Mouse (Mus musculus): ENCODE measurements around the gene Elmod3. TPM values are rescaled to one million over a fixed set of nuclear protein-coding genes. Genes with fewer than 3 reads are reported as not detected.

Gene Elmod3
- polyA plus RNA-seq, 2 experiments, result 2.9 to 4.9 TPM

DNA sequence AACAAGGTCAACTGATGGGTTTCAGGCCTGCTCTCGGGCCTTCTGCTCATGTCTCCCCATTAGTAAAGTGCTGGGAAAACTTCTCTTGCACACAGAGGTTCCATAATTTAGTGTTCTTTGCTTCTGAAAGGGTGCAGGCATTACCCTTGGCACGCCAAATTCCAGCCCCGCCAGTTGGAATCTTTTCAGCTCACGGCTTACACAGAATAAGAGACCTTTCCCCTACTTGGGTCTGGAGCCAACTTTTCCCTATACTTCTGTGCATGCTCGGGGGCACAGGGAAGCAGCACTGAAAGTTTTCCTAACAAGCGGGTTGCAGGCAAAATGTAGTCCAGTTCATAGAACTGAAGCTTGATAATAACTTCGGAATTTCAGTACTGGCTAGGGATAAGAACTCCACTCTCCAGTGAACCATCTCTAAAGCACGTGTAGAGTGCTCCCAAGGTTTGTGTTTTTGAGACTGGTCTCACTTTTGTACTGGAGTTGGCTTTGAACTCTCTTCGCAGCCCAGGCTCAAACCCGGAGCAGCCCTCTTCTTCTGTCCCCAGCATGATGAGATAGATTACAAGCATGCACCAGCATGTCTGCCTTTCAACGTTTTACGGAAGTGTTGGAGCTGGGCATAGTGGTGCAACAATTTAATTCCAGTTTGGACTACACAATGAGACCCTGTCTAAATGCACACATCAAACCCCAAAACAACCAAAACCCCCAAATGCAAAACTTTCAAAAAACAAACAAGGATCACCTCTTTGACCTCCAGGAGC lies 761 bp upstream of the Elmod3 start:
- H3K27me3 ChIP-seq (ENCODE audit: control insufficient read depth, insufficient read depth, low read length), result no peaks in the 10 kb centered on the region
- H3K27ac ChIP-seq, result no peak overlapping the region
- TF ChIP-seq EP300 (IDR thresholded peaks at IDR 0.05; ENCODE audit: low read depth), result no peak
- no peak for TF ChIP-seq CTCF (IDR thresholded peaks at IDR 0.05; ENCODE audit: low read depth)
- no peak for DNase-seq (ENCODE audit: low read depth in 3 of 3, low spot score in 3 of 3)
- peak overlapping the region; percentile 71 for H3K9ac ChIP-seq (replicated peaks)
- no peaks in the 10 kb centered on the region for H3K36me3 ChIP-seq (replicated peaks; ENCODE audit: control insufficient read depth, insufficient read depth, low read depth)
- WGBS (ENCODE audit: insufficient replicate concordance), result 25% methylated on average over 12 of the region's 12 CpGs
- peak overlapping the region; percentile 77 for H3K4me2 ChIP-seq (ENCODE audit: low read depth)
- peaks cover 2 to 11% of the 10 kb centered on the region in 2 experiments; a peak in 3 of 4 replicates for H3K4me1 ChIP-seq (replicated peaks; ENCODE audit: control insufficient read depth in 2 of 2, insufficient read depth in 2 of 2, low read length in 1 of 2)
- no peaks in the 10 kb centered on the region for H3K9me3 ChIP-seq (ENCODE audit: control insufficient read depth, low read length)
- ATAC-seq (ENCODE audit: insufficient read depth), result peak; percentile 26; the same call in 1 of the 2 replicates
- H3K4me3 ChIP-seq (ENCODE audit: insufficient read depth in 1 of 2, low read depth in 2 of 2, low read length in 2 of 2), result peak overlapping the region; percentile 69 to 80

DNA sequence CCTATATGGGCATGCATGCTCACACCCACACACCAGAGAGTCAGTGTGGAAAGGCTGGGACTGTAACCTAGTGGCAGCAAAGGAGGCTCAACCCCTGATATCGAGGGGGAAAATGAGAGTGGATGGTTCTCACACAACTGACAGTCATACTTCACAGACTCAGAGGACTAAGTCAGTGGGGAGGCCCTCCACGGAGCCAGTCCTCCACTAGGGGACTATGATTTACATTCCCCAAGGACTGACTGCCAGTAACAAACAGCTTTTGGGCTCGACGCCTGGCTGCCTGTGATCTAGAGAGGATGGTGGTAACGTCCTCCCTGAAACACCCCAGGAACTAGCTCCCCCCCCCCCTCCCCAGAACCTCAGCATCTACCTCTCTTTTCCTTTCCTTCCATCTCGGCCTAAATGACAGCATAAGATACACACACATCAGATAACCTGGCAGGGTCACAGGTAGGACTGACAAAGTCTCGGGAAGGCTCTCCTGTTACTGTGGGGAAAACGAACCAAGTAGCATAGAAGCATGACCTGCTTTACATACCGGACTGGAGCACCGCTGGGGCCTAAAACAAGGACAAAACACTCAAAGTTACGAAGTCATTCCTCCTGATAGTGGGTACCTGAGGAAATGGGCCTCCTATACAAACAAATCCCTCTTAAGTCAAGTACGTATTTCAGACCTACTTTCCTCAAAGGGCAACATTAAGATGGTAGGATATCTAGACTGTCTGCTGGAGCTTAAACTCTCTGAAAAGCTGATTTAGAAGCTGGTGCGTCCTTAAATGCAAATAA lies 934 bp downstream of the Elmod3 start:
- no peak for ATAC-seq (ENCODE audit: insufficient read depth)
- H3K27ac ChIP-seq, result no peak overlapping the region

DNA sequence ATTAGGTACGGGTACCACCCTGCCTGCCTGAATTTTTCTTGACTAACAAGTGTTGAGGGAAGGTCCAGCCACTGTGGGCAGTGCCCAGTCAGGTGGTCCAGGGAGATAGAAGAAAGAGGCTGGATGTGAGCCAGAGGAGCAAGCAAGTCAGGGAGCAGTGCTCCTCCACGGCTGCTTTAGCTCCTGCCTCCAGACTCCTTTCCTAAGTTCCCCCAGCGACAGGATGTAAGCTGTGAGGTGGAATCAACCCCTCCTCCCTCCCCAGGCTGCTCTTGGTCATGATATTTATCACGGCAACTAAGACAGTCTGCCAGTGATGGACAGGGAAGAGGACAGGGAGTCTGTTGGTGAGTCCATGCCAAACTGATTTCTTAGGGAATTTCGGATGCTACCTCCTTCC lies 4.3 kb downstream of the Elmod3 start:
- Histone ChIP-seq H3K9me3 (ENCODE audit: control insufficient read depth, low read length) (no peaks in the 10 kb centered on the region), H3K4me3 (ENCODE audit: insufficient read depth in 1 of 2, low read depth in 2 of 2, low read length in 2 of 2) (no peak overlapping the region), H3K27me3 (ENCODE audit: control insufficient read depth, insufficient read depth, low read length) (no peaks in the 10 kb centered on the region), H3K36me3 (replicated peaks; ENCODE audit: control insufficient read depth, insufficient read depth, low read depth) (no peaks in the 10 kb centered on the region), H3K9ac (replicated peaks) (no peak overlapping the region), H3K27ac (no peak overlapping the region), H3K4me1 (replicated peaks; ENCODE audit: control insufficient read depth in 2 of 2, insufficient read depth in 2 of 2, low read length in 1 of 2) (peaks cover 2 to 8% of the 10 kb centered on the region in 2 experiments; a peak in 2 of 4 replicates), H3K4me2 (ENCODE audit: low read depth) (no peak overlapping the region)
- no peak for DNase-seq (ENCODE audit: low read depth in 3 of 3, low spot score in 3 of 3)
- WGBS (ENCODE audit: insufficient replicate concordance), result 42% methylated on average over 5 of the region's 5 CpGs
- TF ChIP-seq EP300 (IDR thresholded peaks at IDR 0.05; ENCODE audit: low read depth), result no peak
- no peak for TF ChIP-seq CTCF (IDR thresholded peaks at IDR 0.05; ENCODE audit: low read depth)
- no peak for ATAC-seq (ENCODE audit: insufficient read depth)

More for the DNA sequence above, 934 bp downstream of the Elmod3 start:
- H3K4me2 ChIP-seq (ENCODE audit: low read depth), result peak overlapping the region; percentile 77
- H3K4me3 ChIP-seq (ENCODE audit: insufficient read depth in 1 of 2, low read depth in 2 of 2, low read length in 2 of 2), result peak overlapping the region; percentile 69 to 80
- H3K36me3 ChIP-seq (replicated peaks; ENCODE audit: control insufficient read depth, insufficient read depth, low read depth), result no peaks in the 10 kb centered on the region
- H3K27me3 ChIP-seq (ENCODE audit: control insufficient read depth, insufficient read depth, low read length), result no peaks in the 10 kb centered on the region
- H3K9ac ChIP-seq (replicated peaks), result peak overlapping the region; percentile 71
- TF ChIP-seq EP300 (IDR thresholded peaks at IDR 0.05; ENCODE audit: low read depth) (no peak), CTCF (IDR thresholded peaks at IDR 0.05; ENCODE audit: low read depth) (no peak)
- no peak for DNase-seq (ENCODE audit: low read depth in 3 of 3, low spot score in 3 of 3)
- peaks cover 2 to 11% of the 10 kb centered on the region in 2 experiments; a peak in 3 of 4 replicates for H3K4me1 ChIP-seq (replicated peaks; ENCODE audit: control insufficient read depth in 2 of 2, insufficient read depth in 2 of 2, low read length in 1 of 2)
- no peaks in the 10 kb centered on the region for H3K9me3 ChIP-seq (ENCODE audit: control insufficient read depth, low read length)
- WGBS (ENCODE audit: insufficient replicate concordance), result 56% methylated on average over 13 of the region's 13 CpGs

DNA sequence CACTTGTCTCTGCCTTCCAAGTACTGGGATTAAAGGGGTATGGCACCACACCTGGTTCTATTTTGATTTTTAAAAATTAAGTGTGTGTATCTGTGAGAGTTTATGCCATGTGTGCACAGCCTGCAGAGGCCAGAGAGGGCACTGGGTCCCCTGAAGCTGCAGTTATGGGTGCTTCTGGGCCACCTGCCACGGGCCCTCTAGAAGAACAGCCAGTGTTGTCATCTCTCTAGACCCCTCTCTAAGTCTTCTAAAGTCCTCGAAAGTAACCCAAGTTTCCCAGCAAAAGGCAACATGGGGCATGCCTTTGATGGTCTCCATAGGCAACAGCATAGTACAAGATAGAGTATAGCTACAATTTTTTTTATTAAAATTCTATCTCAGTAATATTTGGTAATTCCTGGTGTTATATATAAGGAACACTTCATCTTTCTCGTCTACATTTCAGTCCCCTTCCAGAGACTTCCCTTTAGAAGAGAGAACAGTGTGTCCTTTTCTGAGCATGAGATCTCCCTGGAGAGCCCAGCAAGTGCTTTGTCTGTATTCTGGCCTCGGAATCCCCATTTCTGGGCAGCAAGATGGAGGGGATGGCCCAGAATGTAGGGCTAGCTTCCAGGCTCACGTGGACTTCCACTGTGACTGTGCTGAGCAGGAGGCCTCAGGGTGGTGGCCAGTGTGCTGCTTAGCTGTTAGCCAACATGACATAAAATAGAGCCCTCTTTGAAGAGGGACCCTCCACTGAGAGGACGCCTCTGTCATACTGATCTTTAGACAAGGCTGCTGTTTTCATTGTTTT lies 5.0 kb downstream of the Elmod3 start:
- H3K27me3 ChIP-seq (ENCODE audit: control insufficient read depth, insufficient read depth, low read length), result no peaks in the 10 kb centered on the region
- no peak for ATAC-seq (ENCODE audit: insufficient read depth)
- TF ChIP-seq CTCF (IDR thresholded peaks at IDR 0.05; ENCODE audit: low read depth) (no peak), EP300 (IDR thresholded peaks at IDR 0.05; ENCODE audit: low read depth) (no peak)
- no peak for DNase-seq (ENCODE audit: low read depth in 3 of 3, low spot score in 3 of 3)
- H3K36me3 ChIP-seq (replicated peaks; ENCODE audit: control insufficient read depth, insufficient read depth, low read depth), result no peaks in the 10 kb centered on the region
- H3K4me3 ChIP-seq (ENCODE audit: insufficient read depth in 1 of 2, low read depth in 2 of 2, low read length in 2 of 2), result no peak overlapping the region
- H3K27ac ChIP-seq, result no peak overlapping the region
- peaks cover 2 to 5% of the 10 kb centered on the region in 2 experiments; a peak in 1 of 4 replicates for H3K4me1 ChIP-seq (replicated peaks; ENCODE audit: control insufficient read depth in 2 of 2, insufficient read depth in 2 of 2, low read length in 1 of 2)
- H3K4me2 ChIP-seq (ENCODE audit: low read depth), result no peak overlapping the region
- 57% methylated on average over 6 of the region's 6 CpGs for WGBS (ENCODE audit: insufficient replicate concordance)
- no peak overlapping the region for H3K9ac ChIP-seq (replicated peaks)
- H3K9me3 ChIP-seq (ENCODE audit: control insufficient read depth, low read length), result no peaks in the 10 kb centered on the region

All from liver, embryonic 14.5 days (tissue).